Mouse (Mus musculus): ENCODE measurements around the gene Ptger4.

Gene Ptger4

GRCm38 (mm10) chr15:5165121-5165773 is 78.7 kb downstream of the Ptger4 start:
- DNase-seq (ENCODE audit: low spot score in 2 of 2) = no peak

DNA sequence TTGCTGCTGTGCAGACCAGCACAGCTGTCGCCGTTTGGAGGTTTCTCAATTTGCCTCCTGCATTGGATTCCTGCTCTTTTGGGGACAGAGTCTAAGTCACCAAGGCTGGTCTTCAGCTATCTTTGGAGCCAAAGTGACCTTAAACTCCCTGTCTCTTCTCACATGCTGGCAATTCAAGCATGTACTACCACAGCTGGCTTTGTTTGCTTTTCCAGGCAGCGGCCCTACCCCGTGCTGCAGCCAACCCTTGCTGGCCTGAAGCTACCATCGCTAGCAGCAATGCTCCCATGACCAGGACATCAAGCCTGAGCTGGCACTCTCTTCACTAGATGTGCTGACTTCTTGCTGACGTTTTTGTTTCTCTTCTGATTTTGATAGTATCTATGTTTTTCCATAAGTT is 85.2 kb downstream of the Ptger4 start:
- DNase-seq (ENCODE audit: low spot score in 2 of 2) = no peak

DNA sequence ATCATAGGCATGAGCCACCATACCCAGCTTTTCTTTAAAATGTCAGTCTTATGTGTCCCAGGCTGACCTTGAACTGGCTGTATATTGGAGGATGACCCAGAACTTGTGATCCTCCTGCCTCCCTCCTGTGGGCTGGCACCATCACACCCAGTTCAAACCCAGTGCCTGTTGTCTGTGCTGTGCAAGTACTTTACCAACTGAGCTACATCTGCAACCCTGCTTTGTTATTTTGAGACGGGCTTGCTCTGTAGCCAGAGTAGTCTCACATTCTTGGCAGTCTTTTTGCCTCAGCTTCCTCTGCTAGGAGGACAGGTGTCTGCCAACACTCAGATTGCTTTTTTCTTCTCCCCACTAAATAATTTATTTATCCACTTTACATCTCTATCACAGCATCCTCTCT is 86.6 kb downstream of the Ptger4 start:
- DNase-seq (ENCODE audit: low spot score in 2 of 2) = no peak
